In the genomic region with DNA sequence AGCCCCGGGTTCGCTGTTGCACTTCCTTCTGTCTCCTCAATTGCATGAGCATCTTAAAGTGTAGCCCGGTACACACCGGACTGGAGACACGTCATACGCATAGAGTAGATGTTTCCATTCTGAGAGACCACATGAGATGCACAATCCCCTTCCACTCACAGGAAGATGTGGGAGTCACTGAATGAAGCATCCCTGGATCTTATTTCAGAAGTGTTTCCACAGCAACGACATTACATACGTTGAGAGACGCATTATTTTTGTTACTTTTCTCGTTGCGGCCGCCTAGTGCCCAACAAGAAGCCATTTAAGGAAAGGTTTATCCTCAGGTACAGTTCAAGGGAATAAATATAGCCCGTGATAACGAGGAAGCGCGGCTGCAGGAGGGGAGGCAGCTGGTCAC, we compare ENCODE assay signal across 26 mouse cellular contexts.
DNase-seq lines count a peak whose midpoint lies in the region; TF ChIP-seq lines count a peak whose summit lies in the region.
"Had no signal": no experiment of that assay in that cellular context is flagged by ENCODE, and none has a peak within 500 bp of the region (broad histone marks: within the 10 kb centered on the region; RNA-seq: fewer than 3 reads in every experiment).

No protein-coding gene starts in this region.

- H3K27me3 ChIP-seq in testis, adult 2 months (ENCODE audit: control insufficient read depth, insufficient read depth, low read length): no peaks in the 10 kb centered on the region
- H3K27me3 ChIP-seq: forebrain, embryonic 13.5 days; kidney, embryonic 15.5 days; limb, embryonic 12.5 days; neural tube, embryonic 13.5 days had no signal

- no peak for DNase-seq in testis, postnatal 10 days (ENCODE audit: low spot score)
- DNase-seq in left cerebral cortex, adult 2 months (ENCODE audit: extremely low spot score in 1 of 2, low spot score in 2 of 2): peak in 1 of 2 experiments; percentile 17
- peak; percentile 37 to 66 for DNase-seq in right cerebral cortex, postnatal 10 days (ENCODE audit: low spot score in 2 of 2)
- DNase-seq in gastrocnemius, postnatal 14 days: no peak
- no peak for DNase-seq in heart, postnatal 10 days
- no peak for DNase-seq in spleen, postnatal 14 days (ENCODE audit: low spot score in 2 of 2)
- DNase-seq in retina, postnatal 1 day: no peak
- DNase-seq: adrenal gland, adult 8-10 months; cerebellum, adult 18-20 months; cerebellum, postnatal 14 days; embryo, embryonic 11 days; gastrocnemius, adult 2 months; kidney, adult 11 months; kidney, postnatal 36 days; liver, postnatal 0 days; thymus, postnatal 25 days had no signal

- no peak for TF ChIP-seq CTCF in testis, adult 2 months (IDR thresholded peaks at IDR 0.05; ENCODE audit: control insufficient read depth, insufficient read depth, insufficient replicate concordance, low read depth, low read length)
- no peak; the same call in 1 of the 2 replicates for TF ChIP-seq CTCF in left cerebral cortex, adult 2 months (IDR thresholded peaks at IDR 0.05)

- no peaks in the 10 kb centered on the region for H3K36me3 ChIP-seq in testis, adult 2 months (ENCODE audit: control insufficient read depth, insufficient read depth, low read length)
- H3K36me3 ChIP-seq: heart, embryonic 10.5 days; hindbrain, embryonic 10.5 days; kidney, embryonic 15.5 days; limb, embryonic 12.5 days; midbrain, embryonic 10.5 days; neural tube, embryonic 13.5 days had no signal

- H3K4me1 ChIP-seq in testis, adult 2 months (ENCODE audit: control insufficient read depth, insufficient read depth, low read length): peaks cover 3% of the 10 kb centered on the region
- H3K4me1 ChIP-seq: forebrain, embryonic 13.5 days; heart, embryonic 10.5 days; hindbrain, embryonic 10.5 days; kidney, embryonic 15.5 days; limb, embryonic 12.5 days; midbrain, embryonic 10.5 days; neural tube, embryonic 13.5 days had no signal

- intact Hi-C loops in left cerebral cortex, adult 2 months (cut with DNase I): loop anchor here (5.0 kb wide), 1 partner anchor 118 kb away; a partner anchor contains a TSS
- intact Hi-C loops in gastrocnemius, postnatal 14 days (cut with DNase I; ENCODE audit: low total_unique reads): no loop called here
- intact Hi-C loops in heart, postnatal 10 days (cut with DNase I): no loop called here

- no peak overlapping the region for H3K27ac ChIP-seq in testis, adult 2 months (ENCODE audit: control insufficient read depth, insufficient read depth, low read depth, low read length)
- no peak overlapping the region for H3K27ac ChIP-seq in left cerebral cortex, adult 2 months
- H3K27ac ChIP-seq: forebrain, embryonic 13.5 days; gastrocnemius, adult 2 months; heart, embryonic 10.5 days; hindbrain, embryonic 10.5 days; kidney, embryonic 15.5 days; limb, embryonic 12.5 days; macrophage; midbrain, embryonic 10.5 days; neural tube, embryonic 13.5 days had no signal

- TF ChIP-seq POLR2A in testis, adult 2 months (IDR thresholded peaks at IDR 0.05; ENCODE audit: control insufficient read depth, low read depth, low read length): no peak; the same call in 1 of the 2 replicates

- peak overlapping the region; percentile 82 for H3K4me3 ChIP-seq in testis, adult 2 months (ENCODE audit: control insufficient read depth, low read depth, low read length)
- peak overlapping the region; percentile 31 for H3K4me3 ChIP-seq in left cerebral cortex, adult 2 months
- H3K4me3 ChIP-seq: forebrain, embryonic 13.5 days; gastrocnemius, adult 2 months; heart, embryonic 10.5 days; hindbrain, embryonic 10.5 days; kidney, embryonic 15.5 days; limb, embryonic 12.5 days; midbrain, embryonic 10.5 days; myocyte; neural tube, embryonic 13.5 days had no signal

Comparison
In these comparisons a context has a peak if more than half of its experiments do, and no peak if none do; other contexts are left out.
1. DNase-seq: peak in right cerebral cortex, postnatal 10 days (2 of 2); none in testis, postnatal 10 days (single experiment), gastrocnemius, postnatal 14 days (single experiment), heart, postnatal 10 days (0 of 2), spleen, postnatal 14 days (0 of 2) and retina, postnatal 1 day (single experiment).